Mouse (Mus musculus): ENCODE measurements around the gene Maf.

Maf gene

GRCm38 (mm10) chr8:115706411-115706860 lies 1.2 kb downstream of the Maf start:
- CTCF ChIA-PET: no interaction called here

GRCm38 (mm10) chr8:115705591-115706110 lies 1.9 kb downstream of the Maf start:
- CTCF ChIA-PET: no interaction called here

DNA sequence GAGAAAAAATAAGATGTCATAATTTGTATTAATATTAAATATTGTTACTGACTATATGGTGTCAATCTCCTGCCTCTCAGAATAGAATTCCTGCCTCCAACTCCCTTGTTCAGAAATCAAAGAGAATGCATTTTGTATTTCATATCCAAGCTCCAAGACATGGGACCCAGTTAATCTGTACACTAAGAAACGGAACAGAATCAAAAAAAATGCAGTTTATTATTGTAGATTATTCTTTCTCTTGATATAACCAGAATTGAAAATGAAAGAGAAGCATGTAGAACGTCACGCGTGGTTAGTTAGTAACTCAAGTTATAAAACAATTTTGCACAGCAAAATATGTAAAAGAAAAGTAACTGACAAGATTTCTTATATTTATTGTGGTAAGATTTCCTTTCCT lies 4.5 kb downstream of the Maf start:
- CTCF ChIA-PET: no interaction called here

DNA sequence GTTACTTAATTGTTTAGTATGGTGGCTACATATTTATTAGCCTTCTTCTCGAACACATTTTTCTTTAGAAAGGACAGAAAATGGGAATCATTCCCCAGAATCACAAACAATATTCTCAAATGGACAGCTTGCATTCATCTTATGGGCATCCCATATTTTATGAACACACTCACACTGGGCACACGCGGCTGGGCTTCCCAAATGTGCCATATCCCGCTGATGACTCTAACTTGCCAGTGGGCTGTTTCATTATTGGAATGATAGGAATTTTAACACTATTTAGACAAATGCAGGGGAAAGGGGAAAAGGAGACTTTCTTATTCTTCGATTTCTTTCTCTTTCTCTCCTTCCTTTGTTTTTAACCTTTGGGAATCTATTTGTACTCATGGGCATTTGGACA lies 6.6 kb downstream of the Maf start:
- CTCF ChIA-PET: interaction anchor here (0.8 kb wide), 1 partner anchor 295 kb away, joined by 16 read pairs; no protein-coding TSS in a partner anchor

DNA sequence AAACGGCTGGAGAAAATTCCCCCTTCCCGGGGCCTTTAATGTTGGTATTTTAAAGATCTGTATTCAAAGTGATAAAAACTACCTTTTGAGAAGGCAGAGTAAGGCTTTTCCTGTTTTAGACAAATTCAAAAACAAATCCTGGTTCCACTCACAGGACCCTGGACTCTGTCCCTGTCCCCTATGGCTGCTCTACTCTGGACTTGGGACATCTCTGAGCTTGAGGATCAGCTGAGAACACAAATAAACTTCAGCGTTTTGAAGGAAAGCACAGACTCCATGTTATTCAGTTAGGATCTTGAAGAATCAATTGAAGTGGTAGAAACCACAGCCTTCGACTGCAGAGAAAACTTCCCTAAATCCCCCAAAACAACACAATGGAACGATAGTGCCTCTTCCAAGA lies 8.4 kb downstream of the Maf start:
- CTCF ChIA-PET: no interaction called here

- CTCF ChIA-PET: no interaction called here
These were observed 10.2 kb downstream of the Maf start for GRCm38 (mm10) chr8:115697410-115697809.

- CTCF ChIA-PET: interaction anchor here (0.6 kb wide), 1 partner anchor 33 kb away, joined by 3 read pairs; no protein-coding TSS in a partner anchor
These were observed 10.9 kb downstream of the Maf start for GRCm38 (mm10) chr8:115696661-115697060.

DNA sequence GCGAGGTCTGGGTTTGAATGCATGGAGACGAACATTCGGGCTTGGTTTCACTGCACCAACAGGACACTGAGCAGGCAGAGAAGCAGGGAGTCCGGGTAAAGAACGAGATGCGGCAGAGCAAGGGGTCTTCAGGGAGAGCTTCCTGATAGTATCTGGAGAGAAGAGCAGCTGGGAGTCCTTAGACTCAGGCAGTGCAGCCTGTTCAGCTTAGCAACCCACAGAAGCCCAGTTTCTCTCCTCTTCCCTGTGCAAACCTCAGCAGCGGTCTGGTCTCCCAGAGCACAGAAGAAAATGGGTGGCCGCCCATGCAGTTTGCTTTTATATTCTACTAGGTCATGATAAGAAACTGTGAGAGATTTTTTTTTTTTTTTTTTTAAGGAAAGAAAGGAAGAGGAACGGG lies 20.2 kb downstream of the Maf start:
- CTCF ChIA-PET: no interaction called here

DNA sequence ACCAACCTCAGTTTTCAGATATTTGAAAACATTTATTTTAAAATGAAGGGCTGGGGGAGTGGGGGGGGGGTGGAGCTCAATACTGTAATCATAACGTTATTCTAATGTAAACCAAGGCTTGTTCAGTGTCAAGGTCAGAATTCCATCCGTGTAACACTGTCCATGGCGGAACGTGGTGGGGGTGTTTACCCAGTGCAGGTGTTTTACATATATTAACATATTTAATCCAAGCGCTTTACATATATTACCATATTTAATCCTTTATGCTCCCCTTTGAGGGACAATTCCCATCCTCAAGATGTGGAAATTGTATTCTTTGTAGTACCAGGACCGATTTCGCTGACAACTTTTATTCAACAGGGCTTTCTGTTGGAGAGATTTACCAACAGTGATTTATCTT lies 24.3 kb downstream of the Maf start:
- CTCF ChIA-PET: no interaction called here

GRCm38 (mm10) chr8:115679539-115679938 lies 28.1 kb downstream of the Maf start:
- CTCF ChIA-PET: no interaction called here

DNA sequence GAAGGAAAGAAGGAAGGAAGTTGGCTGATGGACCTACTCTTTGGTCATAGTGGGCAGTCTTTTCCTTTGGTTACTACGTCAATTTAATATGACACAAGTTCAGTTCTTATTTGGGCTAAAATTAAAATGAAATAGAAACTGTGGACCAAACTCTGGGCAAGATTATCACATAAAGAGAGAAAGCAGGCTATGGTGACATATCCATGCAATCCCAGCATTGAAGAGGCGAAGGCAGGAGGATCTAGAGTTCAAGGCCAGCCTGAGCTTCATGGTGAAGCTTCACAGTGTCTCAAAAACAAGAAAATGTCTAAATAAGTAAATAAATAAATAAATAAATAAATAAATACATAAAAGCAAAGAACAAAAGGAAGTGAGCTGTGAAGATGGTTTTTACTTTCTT lies 42.7 kb downstream of the Maf start:
- CTCF ChIA-PET: no interaction called here

DNA sequence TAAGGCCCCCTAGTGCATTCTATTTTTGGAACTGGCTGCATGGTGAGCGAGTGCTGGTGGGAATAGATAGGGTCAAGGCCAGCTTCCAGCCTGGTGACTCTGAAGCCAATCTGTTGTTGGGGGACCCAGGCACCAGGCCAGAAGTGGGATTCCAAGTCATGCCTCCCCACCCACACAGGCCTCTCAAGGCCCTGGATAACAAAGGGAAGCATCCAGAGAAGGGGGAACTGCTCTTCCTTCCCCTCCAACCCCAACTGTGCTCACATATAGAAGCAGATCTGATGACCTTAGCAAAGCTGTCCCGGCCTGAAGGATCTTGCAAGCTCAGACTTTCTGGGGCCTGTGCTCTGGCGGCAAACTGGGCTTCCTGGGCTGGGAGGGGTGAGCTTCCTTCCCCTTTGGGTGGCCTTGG lies 57.5 kb downstream of the Maf start:
- CTCF ChIA-PET: no interaction called here

- CTCF ChIA-PET: no interaction called here
These were observed 62.5 kb downstream of the Maf start for GRCm38 (mm10) chr8:115645139-115645538.

- CTCF ChIA-PET: no interaction called here
These were observed 65.7 kb downstream of the Maf start for GRCm38 (mm10) chr8:115641936-115642335.

GRCm38 (mm10) chr8:115639951-115640350 lies 67.6 kb downstream of the Maf start:
- CTCF ChIA-PET: no interaction called here

DNA sequence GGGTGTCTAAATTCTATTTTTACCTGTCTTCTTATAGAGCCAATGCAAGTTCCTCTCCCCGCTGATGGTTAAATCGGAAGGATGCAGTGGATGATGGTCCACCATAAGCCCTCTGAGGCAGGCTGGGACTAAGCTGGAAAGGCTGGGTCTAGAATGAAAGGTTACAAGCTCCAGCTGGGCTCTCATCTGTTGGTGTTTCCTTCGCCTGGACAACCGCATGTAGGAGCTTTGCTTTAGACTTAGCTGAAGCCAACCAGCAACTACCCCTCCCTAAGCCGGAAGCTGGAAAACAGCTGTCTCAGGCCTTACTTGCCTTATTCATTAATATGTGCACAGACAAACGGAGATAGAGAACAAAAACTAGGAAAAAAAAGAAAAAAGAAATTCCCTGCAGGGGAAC lies 70.8 kb downstream of the Maf start:
- CTCF ChIA-PET: no interaction called here
